Mouse (Mus musculus): ENCODE data around the gene Etv5.

The Etv5 gene

GRCm38 (mm10) chr16:22341236-22341671 is 98.3 kb downstream of the Etv5 start:
- DNase-seq (ENCODE audit: low spot score): no peak

GRCm38 (mm10) chr16:22335781-22336180 is 103.7 kb downstream of the Etv5 start:
- no peak for DNase-seq (ENCODE audit: low spot score)
